Mouse (Mus musculus) gonadal fat pad, adult 2 months (tissue): ENCODE data around the gene Ascc3. TPM values are rescaled to one million over a fixed set of nuclear protein-coding genes. Genes with fewer than 3 reads are reported as not detected.

ENCODE experiments used
- DNase-seq: peaks from one replicate; pipeline ENCODE4 v3.0.0-alpha.2; 2012; ENCODE audit warnings: low read depth
- polyA plus RNA-seq: library from polyadenylated mRNA; depleted of rRNA; stranded (reverse); fragments of >200 nt; gene quantifications from 2 replicates; pipeline ENCODE4 v1.2.3, GENCODE M21; 2012; rRNA removed

Ascc3 gene
- polyA plus RNA-seq = 20.7 and 20.9 TPM in 2 replicates

DNA sequence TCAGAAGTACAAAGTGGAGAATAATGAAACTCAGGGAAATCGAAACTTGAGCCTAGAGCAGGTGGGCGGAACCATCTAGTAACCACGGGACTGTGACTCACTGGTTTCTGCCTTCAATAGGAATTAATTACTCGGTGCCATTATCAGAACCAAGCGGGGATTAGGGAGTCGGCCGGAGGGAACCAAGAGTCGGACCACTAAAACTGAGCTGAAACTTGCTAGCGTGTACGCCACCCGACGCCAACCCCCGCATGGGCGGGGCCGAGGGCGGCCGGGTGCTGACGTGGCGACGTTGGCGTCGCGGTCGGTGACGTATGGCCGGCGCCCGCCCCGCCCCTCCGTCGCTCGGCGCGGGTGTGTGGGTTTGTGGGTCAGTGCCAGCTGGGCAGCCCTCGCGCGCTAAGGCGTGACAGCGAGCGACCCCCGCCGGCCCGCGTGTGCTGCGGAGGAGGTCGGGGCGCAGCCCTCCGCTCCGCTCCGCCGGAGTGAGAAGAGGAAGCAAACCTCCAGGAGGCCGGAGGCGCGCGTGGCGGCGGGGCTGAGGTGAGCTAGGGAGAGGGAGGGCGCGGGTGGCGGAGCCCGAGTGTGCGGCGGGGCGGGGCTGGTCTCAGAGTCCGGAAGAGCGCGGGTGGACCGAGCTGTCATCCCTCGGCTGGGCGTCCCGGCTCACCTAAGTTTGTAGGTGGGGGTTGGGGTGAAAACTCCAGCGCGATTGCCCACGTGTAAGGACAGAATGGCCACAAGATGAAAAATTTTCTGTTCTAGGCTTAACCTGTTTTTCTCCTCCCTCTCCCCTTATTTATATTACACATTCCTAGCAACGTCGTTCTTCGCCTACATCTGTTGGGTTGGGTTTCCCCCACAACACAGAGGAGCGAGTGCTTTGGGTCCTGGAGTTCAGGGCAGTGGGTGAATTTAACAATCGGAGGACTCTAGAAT lies at the start of gene Ascc3:
Ascc3 (plus strand) TSS at position 315 of the 939 bp plus-strand sequence.
- DNase-seq = peak; percentile 44

DNA sequence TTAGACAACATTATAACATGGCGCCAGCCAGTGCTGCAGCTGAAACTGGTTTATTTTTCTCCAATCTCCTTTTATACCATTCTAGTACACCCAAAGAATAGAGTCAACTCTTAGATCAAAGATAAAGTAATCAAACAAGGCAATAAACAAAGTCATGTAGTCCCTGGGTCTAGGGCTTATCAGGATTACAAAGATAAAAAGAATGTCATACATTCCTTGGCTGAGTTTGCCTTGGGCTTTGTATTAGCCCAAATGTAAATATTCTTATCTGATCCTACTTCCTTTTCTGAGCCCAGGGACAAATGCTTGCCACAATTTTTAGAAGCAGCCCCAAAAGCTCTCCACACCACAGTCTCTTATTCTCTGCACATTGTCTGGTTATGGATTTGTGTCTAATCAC lies 7.7 kb upstream of the Ascc3 start:
- DNase-seq = no peak

DNA sequence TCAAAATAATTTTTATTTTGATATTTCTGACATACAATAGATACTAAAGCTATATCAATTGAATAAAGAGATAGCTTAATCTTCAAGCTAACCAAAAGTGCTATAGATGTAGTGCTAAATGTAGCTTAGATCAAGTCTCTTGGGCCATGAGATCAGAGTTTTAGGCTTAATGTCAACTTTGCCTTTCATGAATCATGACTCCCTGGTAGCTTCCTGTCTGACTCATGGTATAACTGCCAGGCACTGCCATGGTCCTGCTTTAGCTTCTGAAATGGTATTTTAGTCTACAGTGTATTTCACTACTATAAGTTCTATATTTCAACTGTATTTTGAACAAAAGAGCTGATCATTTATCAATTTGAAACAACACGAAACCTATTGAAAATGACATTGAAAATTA lies 5.9 kb upstream of the Ascc3 start:
- no peak for DNase-seq

DNA sequence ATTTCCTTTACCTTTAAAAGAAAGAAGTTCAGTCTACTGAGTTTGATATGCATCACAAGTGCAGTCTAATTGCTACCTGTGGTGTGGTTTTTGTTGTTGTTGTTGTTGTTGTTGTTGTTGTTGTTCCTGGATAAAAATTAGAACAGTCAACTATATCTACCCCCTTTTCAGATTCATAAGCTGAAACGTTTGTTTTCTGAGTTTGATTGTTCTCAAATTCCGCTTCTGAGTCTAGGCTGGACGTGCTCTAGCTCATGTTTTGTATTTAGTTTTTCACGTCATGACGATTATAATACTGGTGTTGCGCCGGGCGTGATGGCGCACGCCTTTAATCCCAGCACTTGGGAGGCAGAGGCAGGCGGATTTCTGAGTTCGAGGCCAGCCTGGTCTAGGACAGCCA lies 902 bp downstream of the Ascc3 start:
- DNase-seq = no peak

DNA sequence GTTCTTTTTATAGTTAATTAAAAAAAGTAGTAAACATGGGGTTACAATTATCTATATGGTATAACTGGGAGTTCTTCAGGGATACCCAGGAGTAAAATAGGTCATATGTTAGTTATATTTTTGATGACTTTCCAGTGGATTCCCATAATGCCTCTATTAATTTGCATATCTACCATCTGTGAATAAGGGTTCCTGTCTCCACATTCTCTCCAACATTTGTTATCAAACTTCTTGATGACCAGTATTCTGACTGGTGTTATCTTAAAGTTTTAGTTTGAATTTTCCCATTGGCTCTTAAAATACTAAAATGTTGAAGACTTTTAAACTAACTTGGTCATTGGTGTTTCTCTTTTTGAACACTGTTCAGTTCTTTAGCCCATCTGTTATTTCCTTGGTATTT lies 2.9 kb downstream of the Ascc3 start:
- no peak for DNase-seq

DNA sequence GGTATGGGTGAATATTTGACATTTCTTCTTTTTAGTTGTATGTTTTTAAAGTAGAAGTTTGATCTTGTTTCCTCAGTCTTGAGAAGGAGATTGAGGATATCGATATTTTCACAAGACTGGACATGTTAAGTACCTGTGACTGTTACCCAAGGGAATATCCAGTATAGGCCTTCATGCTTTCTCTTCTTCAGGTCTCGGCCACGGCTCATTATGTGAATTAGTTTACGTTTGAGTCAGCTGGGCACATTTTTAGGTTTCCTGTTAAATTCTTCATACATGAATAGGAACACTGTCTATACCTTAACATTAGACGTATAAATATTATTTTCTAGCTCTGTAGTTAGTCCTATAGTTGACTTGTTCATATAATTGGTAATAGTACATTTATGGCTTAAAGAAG lies 12.4 kb downstream of the Ascc3 start:
- no peak for DNase-seq

DNA sequence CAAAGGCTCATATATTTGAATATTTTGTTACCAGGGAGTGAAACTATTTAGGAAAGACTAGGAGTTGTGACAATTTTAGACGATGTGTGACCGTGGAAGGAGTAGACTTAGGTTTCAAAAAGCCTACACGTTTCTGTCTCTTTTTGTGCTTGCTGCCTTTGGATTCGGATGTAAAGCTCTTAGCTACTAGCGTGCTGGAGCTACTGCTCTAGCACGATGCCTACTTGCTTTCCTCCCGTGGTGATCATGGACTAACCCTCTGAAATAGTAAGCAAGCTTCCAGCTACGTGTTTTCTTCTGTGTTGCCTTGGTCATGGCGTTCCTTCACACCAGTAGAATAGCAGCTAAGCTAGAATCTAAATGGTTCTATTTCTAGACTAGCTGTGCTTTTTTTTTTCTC lies 21.4 kb downstream of the Ascc3 start:
- DNase-seq = no peak

DNA sequence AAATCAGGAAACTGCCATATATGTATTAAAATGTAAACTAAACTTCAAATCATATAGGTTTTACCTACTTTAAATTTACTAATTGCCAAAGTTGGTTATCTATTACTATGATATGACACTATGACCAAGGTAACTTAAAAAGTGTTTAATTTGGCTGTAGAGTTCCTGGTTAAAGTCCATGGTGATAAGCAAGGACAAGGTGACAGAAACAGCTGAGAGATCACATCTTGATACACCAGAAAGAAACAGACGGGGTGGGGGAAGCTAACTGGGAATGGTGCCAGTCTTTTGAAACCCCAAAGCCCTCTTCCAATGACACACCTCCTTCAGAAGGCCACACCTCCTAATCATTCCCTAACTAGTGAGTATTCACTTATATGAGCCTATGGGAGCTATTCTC lies 33.4 kb downstream of the Ascc3 start:
- no peak for DNase-seq

DNA sequence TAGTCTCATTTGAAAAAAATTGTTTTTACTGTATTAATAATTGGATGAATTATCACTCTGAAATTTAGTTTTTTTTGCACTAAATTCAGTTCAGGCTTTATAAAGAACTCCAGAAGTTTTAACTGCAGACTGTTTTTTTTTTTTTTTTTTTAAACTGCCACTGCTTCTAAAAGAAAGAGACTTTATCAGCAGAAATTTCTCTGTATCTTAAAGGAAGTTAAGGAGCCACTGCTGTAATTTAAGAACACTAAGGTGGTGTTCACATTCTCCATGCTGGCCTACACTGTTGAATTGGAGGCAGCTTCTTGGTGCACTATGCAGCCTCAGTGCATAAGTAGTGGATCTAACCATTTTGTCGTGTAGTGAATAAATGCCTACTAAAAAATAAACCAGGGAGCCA lies 47.1 kb downstream of the Ascc3 start:
- no peak for DNase-seq

DNA sequence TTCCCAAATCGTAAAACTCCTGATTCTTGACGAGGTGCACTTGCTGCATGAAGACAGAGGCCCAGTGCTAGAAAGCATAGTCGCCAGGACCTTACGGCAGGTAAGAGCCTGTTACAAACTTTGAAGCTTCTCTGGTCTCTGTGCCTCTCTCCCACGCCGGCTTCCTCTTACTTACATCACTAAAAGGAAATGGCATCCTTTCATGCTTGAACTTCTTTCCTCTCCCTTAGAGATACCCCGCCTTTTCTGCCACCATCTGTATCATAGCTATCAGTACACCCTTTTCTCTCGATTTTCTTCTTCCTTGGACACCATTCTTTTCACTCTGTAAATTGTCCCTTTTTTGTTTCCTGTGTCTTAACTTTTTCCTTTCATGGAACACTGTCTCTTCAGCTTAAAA lies 58.1 kb downstream of the Ascc3 start:
- DNase-seq = no peak

DNA sequence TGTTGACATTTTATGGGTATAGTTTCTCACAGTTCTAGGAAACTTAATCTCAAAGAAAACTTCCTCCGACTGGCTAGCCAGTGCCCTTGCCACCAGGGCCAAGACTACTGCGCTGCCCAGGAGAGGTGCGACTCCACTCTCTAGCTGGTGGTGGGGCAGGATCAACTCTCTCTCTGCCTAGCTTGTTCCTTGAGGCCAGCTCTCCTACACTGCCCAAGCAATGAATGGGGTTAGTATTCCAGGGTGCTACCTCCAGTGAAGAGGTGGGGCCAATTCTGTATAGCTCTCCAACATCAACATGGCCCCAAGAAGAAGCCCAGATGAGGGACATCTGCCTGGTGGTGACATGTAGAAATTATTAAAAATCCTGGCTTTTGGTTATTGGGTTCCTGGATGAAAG lies 61.1 kb downstream of the Ascc3 start:
- no peak for DNase-seq

DNA sequence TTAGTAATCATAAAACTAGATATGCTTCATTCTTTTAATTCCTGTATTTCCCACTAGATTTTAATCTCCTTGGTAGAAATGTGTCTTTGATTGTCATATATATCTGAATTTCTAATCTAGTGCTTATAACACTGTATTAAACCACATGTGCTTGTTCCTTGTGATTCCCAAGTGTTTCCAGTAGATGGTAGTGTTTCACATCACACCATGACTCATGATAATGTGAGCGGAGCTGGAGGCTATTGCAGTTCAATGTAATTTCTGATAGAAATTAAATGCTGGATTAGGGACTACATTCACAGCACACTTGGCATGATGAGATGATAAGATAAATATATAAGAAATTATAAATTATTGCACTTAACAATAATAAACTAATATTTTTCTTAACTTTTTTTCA lies 64.9 kb downstream of the Ascc3 start:
- no peak for DNase-seq

DNA sequence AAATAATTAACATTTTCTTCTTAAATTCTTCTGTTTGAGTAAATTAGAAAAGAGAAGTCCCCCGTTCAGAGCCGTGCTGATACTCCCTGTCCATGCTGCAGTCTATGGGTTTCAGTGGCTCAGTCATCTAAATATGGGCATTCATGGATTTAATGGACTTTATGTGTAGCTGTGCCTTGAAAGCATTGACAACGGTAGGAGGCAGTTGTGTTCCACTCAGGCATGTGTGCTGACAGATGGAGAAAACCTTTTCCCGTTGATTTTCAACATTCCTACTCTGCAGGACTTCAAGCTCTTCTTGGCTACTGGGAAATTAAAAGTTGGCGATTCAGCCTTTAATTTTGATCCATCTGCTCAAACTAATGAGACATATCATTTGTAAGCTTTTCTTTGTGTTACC lies 79.0 kb downstream of the Ascc3 start:
- DNase-seq = no peak

DNA sequence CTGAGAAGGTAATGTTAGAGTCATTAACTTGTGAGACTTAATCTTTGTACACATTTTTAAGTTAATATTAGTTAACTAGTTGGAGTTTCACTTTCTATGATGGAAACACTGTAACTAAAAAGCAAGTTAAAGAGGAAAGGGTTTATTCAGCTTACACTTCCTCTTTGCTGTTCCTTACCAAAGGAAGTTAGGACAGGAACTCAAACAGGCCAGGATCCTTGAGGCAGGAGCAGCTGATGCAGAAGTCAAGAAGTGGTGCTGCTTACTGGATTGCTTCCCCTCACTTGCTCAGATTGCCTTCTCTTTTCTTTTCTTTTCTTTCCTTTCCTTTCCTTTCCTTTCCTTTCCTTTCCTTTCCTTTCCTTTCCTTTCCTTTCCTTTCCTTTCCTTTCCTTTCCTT lies 97.9 kb downstream of the Ascc3 start:
- no peak for DNase-seq

DNA sequence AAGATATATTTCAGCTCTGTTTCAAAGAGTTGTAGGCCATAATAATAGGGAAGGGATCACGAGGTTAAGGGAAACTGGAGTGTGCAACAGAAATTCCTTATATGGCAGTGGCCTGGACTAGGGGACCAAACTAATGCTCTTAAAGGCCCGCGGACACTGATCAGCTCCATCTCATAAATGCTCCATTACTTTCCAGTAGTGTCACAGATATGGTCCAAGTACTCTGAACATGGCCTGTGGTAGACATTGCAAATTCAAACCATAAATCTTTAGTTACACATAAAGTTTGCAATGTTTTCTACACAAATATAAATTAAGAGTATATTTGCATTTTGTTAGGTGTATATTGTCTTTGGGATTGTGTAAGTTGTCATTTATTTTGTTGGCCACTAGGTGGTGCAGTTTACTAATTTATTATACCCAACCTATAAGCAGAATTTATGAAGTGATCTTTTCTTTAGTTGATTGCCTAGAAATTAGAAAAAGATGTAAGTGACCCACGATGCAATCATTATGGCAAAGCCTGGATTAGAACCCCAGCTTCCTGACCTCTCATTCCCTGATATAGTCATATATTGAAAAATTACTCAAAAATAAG lies 106.5 kb downstream of the Ascc3 start:
- DNase-seq = no peak

DNA sequence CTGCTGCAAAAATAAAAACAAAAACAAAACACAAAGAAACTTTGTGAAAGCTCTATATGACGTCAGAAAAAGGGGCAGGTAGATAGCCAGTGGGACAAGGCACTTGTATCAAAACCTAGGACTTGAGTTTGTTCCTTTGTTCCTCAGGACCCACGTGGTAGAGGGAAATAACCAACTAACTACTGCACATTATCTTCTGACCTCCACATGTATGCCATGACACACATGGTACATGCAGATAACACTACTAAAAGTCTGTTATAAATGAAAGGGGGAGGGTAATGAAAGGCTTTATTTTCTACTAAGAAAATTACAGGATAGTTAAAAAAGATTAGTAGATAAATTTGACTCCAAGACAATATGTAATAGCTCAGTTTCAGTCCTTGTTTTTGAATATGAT lies 109.3 kb downstream of the Ascc3 start:
- no peak for DNase-seq

DNA sequence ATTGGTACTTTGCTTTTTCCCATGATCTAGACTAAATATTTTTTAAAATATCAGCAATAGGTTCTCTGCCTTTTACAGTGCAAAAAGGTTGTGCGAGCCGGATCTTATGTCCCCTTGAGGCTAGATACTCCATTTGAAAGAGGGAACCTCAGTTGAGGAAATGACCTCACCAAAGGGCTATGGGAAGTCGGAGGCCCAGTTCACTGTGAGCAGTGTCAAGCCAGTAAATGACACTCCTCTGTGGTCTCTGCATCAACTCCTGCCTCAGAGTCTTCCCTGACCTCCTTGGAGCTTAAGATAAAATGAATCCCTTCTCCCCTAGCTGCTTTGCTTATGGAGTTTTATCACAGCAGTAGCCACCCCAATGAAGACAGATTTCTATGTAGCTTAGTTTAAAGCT lies 109.9 kb downstream of the Ascc3 start:
- DNase-seq = no peak

DNA sequence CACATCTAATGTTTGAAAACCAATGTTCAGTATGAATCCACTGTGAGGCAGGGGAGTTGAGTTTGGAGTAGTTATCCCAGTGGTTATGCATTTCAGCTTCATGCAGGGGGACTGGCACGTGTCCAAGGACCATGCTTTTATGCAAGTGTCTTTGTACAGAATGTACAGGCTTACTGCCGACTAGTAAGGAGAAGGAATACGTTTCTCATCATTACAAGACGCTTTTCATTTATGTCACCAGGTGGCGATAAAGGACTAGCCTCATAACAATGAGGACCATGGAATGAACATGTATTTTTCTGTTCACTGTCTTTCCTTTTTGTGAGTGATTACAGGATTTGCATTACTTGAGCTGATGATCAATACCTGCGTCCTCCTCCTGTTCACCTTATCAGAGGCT lies 111.7 kb downstream of the Ascc3 start:
- DNase-seq = no peak

DNA sequence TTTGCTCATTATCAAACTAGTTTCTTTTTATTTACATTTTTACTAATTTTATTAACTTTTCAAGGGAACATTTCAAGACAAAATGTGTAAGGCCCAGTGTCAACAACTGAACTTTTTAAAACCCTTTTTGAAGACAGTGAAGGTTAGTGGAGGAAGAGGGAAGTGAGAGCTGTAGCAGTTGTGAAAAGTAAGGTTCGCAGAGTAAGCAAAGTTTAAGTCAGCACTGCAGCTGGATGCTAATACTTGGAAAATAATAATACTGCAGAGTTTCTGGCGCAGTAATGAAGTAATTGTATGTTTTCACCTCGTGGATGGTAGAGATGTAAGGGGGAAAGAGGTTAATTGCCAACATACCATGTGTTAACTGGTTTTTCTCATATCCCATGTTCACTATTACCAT lies 112.4 kb downstream of the Ascc3 start:
- no peak for DNase-seq

DNA sequence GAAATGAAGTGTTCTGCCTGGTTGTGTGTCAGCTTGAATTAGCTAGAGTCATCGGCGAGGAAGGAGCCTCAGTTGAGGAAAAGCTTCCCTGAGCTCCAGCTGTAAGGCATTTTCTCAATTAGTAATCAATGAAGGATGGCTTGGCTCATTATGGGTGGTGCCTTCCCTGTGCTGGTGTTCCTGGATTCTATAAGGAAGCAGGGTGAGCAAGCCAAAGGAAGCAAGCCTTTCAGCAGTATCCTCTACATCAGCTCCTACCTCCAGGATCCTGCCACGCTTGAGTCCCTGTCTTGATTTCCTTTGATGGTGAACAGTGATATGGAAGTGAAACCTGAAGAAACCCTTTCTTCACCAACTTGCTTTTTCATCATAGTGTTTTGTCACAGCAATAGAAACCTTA lies 118.8 kb downstream of the Ascc3 start:
- DNase-seq = no peak

DNA sequence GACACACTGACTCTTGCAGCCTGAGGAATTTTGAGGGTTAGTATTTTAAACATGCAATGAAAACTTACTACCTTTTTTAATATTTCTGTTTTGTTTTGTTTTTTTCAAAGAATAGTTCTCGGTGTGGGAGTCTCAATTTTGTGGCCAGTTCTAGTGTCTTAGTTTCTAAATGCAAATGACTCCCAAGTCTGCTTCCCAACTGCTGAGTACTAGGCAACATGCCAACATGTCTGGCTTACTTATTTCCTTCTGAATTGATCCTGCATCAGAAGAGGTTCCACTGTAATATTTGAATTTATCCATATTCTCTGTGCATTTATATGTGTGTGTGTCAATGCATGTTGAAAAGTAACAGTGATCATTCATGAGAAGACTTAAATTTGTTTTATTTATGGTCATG lies 119.3 kb downstream of the Ascc3 start:
- no peak for DNase-seq

DNA sequence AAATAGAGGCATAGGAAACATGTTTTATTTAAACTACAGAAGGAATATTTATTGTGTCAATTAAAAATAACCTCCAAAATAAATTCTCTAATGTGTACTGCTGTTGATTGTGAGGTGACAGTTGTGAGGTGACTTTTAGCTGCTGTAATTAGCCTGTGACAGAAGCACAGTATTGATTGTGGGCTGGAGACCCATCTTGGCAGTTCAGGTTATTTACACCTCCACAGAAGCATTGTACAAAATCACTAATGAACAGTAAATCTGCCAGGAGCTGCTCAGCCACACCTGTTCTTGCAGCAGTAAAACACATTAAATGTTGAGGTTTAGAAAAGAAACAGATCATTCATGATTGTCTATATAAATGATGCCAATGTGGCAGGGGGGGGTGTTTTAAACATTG lies 141.0 kb downstream of the Ascc3 start:
- DNase-seq = no peak

DNA sequence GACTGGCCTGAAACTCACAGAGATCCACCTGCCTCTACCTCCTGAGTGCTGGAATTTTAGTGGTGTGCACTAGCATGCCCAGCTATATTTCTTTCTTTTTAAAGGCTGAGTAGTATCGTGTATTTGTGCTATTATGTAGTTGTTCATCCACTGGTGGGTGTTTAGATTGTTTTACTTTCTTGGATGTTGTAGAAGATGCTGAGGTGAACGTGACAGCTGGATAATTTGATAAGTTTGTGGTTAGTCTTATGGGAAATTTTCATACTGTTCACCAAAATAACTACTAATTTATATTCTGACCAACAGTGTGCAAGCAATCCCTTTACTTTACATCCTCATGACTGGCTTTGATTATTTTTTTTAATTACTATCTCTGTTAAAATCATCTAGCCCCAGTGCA lies 169.6 kb downstream of the Ascc3 start:
- no peak for DNase-seq

DNA sequence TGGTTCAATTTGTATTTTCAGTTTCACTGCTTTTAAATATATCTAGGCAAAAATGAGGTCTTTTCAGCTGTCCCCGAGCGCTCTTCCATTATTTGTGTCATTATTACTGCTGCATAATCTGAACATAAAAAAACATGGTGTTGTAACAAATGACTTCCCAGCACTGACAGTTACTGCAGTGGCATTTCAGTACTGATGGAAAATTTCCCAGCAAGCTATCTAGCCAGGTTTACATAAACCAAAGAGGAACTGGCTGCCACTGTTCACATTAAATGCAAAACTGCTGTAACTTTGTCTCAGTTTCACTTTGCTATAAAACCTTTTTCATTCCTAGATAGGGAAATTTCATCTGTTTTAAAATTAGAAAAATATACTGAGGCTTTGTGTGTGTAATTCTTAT lies 170.5 kb downstream of the Ascc3 start:
- DNase-seq = no peak
